Mouse (Mus musculus): ENCODE data around the gene Btbd3.

DNA sequence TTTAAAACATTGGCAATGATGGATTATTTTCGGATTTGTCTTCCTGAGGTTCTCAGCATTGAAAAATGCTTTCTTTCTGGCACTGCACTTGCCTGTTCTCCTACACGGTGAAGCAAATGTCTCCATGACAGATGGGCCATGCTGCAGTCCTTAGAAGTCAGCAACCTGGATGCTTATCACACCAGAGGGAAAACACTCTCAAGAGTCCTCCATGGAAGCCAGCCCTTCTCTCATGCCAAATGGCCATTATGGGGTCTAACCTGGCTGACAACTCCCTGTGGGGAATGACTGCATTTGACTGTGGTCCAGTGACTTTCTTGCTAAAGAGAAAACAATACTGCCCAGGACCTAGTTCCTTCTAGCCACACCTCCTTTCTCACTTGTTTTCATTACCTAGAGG lies 166.0 kb downstream of the Btbd3 start:
- TF ChIP-seq EP300 (IDR thresholded peaks at IDR 0.05; ENCODE audit: low read depth) = no peak
- TF ChIP-seq CTCF (IDR thresholded peaks at IDR 0.05; ENCODE audit: low read depth) = no peak
